Mouse (Mus musculus) kidney, postnatal 0 days (tissue): ENCODE results near the gene Aktip. TPM values are rescaled to one million over a fixed set of nuclear protein-coding genes. Genes with fewer than 3 reads are reported as not detected.
A peak's percentile ranks its signal among the peaks of the same experiment; 100 is the strongest.

Experiments
- ATAC-seq: fragments of 200-750 bp; cut with Nextera tagmentation; replicated peaks from 2 replicates; pipeline ENCODE4 v1.8.0; 2017; ENCODE audit warnings: low read depth, moderate number of reproducible peaks, moderate TSS enrichment, moderate library complexity; ENCODE audit not compliant: low FRiP score
- DNase-seq: peaks from one replicate; pipeline ENCODE4 v3.0.0-alpha.2; 2016; ENCODE audit warnings: low spot score
- H3K27ac ChIP-seq: fragments of 300-500 bp; sonication (generic); 2 replicates; pipeline ENCODE4 v1.5.1; 2014; ENCODE audit warnings: mild to moderate bottlenecking
- H3K27me3 ChIP-seq: fragments of 300-500 bp; sonication (generic); 2 replicates; pipeline ENCODE4 v1.6.1; 2014; ENCODE audit warnings: low read length, mixed read lengths; ENCODE audit not compliant: insufficient read depth
- H3K36me3 ChIP-seq: fragments of 300-500 bp; sonication (generic); 2 replicates; pipeline ENCODE4 v1.6.1; 2014; ENCODE audit warnings: low read length, mixed read lengths; ENCODE audit not compliant: insufficient read depth
- H3K4me1 ChIP-seq: fragments of 300-500 bp; sonication (generic); replicated peaks from 2 replicates; pipeline ENCODE4 v1.6.1; 2014; ENCODE audit warnings: antibody characterized with exemption, low read length, mixed read lengths; ENCODE audit not compliant: insufficient read depth
- H3K4me2 ChIP-seq: fragments of 300-500 bp; sonication (generic); 2 replicates; pipeline ENCODE4 v1.6.1; 2014; ENCODE audit warnings: mild to moderate bottlenecking, low read length, moderate library complexity, mixed read lengths
- H3K4me3 ChIP-seq: fragments of 300-500 bp; sonication (generic); replicated peaks from 2 replicates; pipeline ENCODE4 v1.5.1; 2014; ENCODE audit warnings: low read depth, low read length
- H3K9ac ChIP-seq: fragments of 300-500 bp; sonication (generic); 2 replicates; pipeline ENCODE4 v1.6.1; 2014; ENCODE audit warnings: low read depth, low read length
- H3K9me3 ChIP-seq: fragments of 300-500 bp; sonication (generic); replicated peaks from 2 replicates; pipeline ENCODE4 v1.6.1; 2016; ENCODE audit warnings: low read length, inconsistent platforms, mixed read lengths
- CTCF ChIP-seq: IDR thresholded peaks from 2 replicates; pipeline ENCODE4 v1.5.1; 2016; ENCODE audit warnings: antibody characterized with exemption, low read depth, mild to moderate bottlenecking, moderate library complexity
- WGBS: fragments of 180-500 bp; shearing (Covaris S2); extraction: QIAGEN DNeasy Blood & Tissue Kit; methylation state at CpG from one replicate; pipeline ENCODE4 v1.1.7; 2014; 5-methylcytosine and 5-hydroxymethylcytosine counted together
- polyA plus RNA-seq: library from polyadenylated mRNA; unstranded; fragments of >200 nt; fragmentation: Nextera tagmentation; extraction: Ambion mirVana; gene quantifications from 2 replicates; pipeline ENCODE4 v1.2.1, GENCODE M21; 2015

The Aktip gene
- polyA plus RNA-seq, 1 experiment from 2014 or later: 116 TPM

- no peak overlapping the region for H3K27ac ChIP-seq
- H3K27me3 ChIP-seq: no peaks in the 10 kb centered on the region
- no peak overlapping the region for H3K4me3 ChIP-seq
- no peaks in the 10 kb centered on the region for H3K4me1 ChIP-seq
- no peak overlapping the region for H3K9ac ChIP-seq
- ATAC-seq (peak; percentile 17; the same call in 1 of the 2 replicates), DNase-seq (no peak)
- TF ChIP-seq CTCF: peak; percentile 52; the same call in 1 of the 2 replicates
- 33% methylated on average over 1 of the region's 1 CpGs for whole genome bisulfite sequencing
- no peaks in the 10 kb centered on the region for H3K9me3 ChIP-seq
- H3K4me2 ChIP-seq: no peak overlapping the region
- H3K36me3 ChIP-seq: no peaks in the 10 kb centered on the region
These were observed 22.1 kb downstream of the Aktip start for GRCm38 (mm10) chr8:91177708-91178107.

DNA sequence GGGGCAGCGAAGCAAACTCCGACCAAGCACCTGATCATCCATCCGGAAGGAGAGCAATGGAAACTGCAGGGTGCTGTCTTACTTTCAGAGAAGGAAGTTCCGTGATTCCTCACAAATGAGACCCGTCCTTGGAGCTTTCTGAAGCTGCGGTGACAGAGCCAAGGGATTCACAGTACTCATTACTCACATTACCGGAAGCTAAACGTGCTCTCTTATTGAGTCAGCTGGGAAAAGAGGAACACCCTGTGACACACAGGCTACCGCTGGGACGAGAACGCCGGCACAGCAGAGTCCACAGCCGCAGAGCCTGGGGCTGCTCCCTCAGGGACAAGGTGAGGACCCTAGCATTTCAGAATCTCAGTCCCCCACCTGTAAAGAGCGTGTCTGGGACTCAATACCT, 23.6 kb downstream of the Aktip start:
- TF ChIP-seq CTCF: no peak
- no peaks in the 10 kb centered on the region for H3K9me3 ChIP-seq

DNA sequence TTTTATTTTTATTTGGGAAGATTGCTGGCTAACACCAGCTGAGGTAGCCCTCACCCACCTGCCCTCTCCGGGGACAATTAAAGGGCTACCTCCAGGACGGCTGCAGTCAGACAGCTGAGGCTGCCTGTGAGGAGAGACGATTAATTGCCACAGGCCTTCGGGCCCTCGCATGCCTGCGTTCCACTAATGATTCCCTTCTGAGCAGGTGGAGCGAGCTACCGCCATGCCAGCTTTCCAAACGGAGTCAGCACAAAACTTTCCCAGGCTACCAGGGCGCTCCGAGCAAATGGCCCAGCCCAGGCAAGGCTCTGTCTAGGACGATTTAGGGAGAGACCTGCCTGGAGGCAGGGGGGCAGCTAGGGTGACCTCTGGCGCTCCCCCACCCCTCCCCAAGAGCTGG, 28.2 kb downstream of the Aktip start:
- no peaks in the 10 kb centered on the region for H3K4me1 ChIP-seq
- no peak overlapping the region for H3K4me3 ChIP-seq
- H3K27ac ChIP-seq: no peak overlapping the region
- H3K9me3 ChIP-seq: no peaks in the 10 kb centered on the region
- H3K27me3 ChIP-seq: no peaks in the 10 kb centered on the region
- 38% methylated on average over 13 of the region's 13 CpGs for WGBS
- H3K36me3 ChIP-seq: no peaks in the 10 kb centered on the region
- ATAC-seq (peak; percentile 40), DNase-seq (no peak)
- no peak overlapping the region for H3K9ac ChIP-seq
- no peak overlapping the region for H3K4me2 ChIP-seq
- no peak for TF ChIP-seq CTCF

More for the DNA sequence above, 23.6 kb downstream of the Aktip start:
- Histone ChIP-seq H3K4me3 (no peak overlapping the region), H3K4me2 (no peak overlapping the region), H3K36me3 (no peaks in the 10 kb centered on the region), H3K27me3 (no peaks in the 10 kb centered on the region), H3K27ac (no peak overlapping the region), H3K9ac (no peak overlapping the region), H3K4me1 (no peaks in the 10 kb centered on the region)
- no peak for ATAC-seq
- DNase-seq: no peak
- 77% methylated on average over 14 of the region's 14 CpGs for WGBS

- Histone ChIP-seq H3K27ac (no peak overlapping the region), H3K4me3 (no peak overlapping the region), H3K27me3 (no peaks in the 10 kb centered on the region), H3K9ac (no peak overlapping the region), H3K36me3 (no peaks in the 10 kb centered on the region), H3K4me2 (no peak overlapping the region), H3K4me1 (no peaks in the 10 kb centered on the region), H3K9me3 (no peaks in the 10 kb centered on the region)
- 71% methylated on average over 14 of the region's 14 CpGs for WGBS
- TF ChIP-seq CTCF: no peak
- DNase-seq (no peak), ATAC-seq (no peak)
These were observed 28.9 kb downstream of the Aktip start for GRCm38 (mm10) chr8:91170914-91171313.

- peak overlapping the region; percentile 42; the same call in 1 of the 2 replicates for H3K27ac ChIP-seq
- no peaks in the 10 kb centered on the region for H3K27me3 ChIP-seq
- H3K36me3 ChIP-seq: no peaks in the 10 kb centered on the region
- no peaks in the 10 kb centered on the region for H3K4me1 ChIP-seq
- no peak overlapping the region for H3K9ac ChIP-seq
- no peak overlapping the region for H3K4me2 ChIP-seq
- 63% methylated on average over 6 of the region's 6 CpGs for WGBS
- DNase-seq (peak; percentile 13), ATAC-seq (no peak; the same call in 1 of the 2 replicates)
- TF ChIP-seq CTCF: no peak
- no peak overlapping the region for H3K4me3 ChIP-seq
- no peaks in the 10 kb centered on the region for H3K9me3 ChIP-seq
These were observed 29.6 kb downstream of the Aktip start for GRCm38 (mm10) chr8:91170152-91170551.

DNA sequence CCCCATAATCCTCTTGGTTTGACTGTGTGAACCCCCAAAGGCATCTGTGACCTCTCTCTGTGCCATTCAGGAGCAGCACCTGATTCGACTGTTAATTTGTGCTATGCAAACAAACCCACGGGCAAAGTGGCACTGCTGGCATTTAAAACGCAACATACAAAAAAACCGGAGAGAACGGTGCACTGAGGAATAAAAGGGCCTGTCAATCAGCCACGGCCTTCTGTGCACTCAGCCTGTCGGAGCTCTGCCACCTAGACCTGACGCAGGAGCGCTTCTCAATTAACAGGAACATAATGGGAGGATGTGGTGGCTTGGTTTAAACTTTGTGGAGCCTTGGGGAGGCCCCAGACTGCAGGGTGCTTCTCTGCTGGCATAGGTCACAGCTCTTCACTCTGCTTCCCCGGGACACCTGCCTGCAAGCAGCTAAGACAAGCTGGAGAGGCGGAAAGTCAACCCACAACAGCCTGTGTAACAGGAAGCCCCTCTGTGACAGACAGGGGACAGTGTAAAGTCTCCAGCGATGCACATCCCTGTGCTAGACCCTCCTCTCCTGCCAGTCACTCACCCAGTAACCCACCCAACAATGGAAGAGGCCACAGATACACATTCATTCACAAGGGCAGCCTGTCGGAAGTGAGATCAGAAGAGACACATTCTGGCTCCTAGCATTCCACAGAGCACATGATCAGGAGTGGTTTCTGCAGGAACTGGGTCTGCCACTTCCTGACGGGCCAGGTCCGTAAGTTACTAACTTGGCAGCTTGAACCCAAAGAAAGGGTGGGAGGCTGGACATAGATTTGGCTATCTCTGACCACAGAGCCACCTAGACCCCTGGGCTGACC, 39.6 kb downstream of the Aktip start:
- no peaks in the 10 kb centered on the region for H3K36me3 ChIP-seq
- WGBS: 60% methylated on average over 15 of the region's 15 CpGs

More for the DNA sequence above, 39.6 kb downstream of the Aktip start:
- Histone ChIP-seq H3K4me3 (no peak overlapping the region), H3K4me1 (no peaks in the 10 kb centered on the region), H3K9me3 (no peaks in the 10 kb centered on the region), H3K9ac (no peak overlapping the region), H3K4me2 (no peak overlapping the region), H3K27ac (no peak overlapping the region), H3K27me3 (no peaks in the 10 kb centered on the region)
- no peak for ATAC-seq
- DNase-seq: no peak
- TF ChIP-seq CTCF: no peak
